Mouse (Mus musculus): ENCODE data around the gene Slc25a26. TPM values are rescaled to one million over a fixed set of nuclear protein-coding genes. Genes with fewer than 3 reads are reported as not detected.

Gene Slc25a26
- polyA plus RNA-seq, 1 experiment from 2014 or later, result 8.6 TPM

- ATAC-seq, result no peak
- no peaks in the 10 kb centered on the region for H3K27me3 ChIP-seq (replicated peaks; ENCODE audit: control insufficient read depth, insufficient read depth, low read length)
- WGBS, result 94% methylated on average over 2 of the region's 2 CpGs
- no peak overlapping the region for H3K27ac ChIP-seq (ENCODE audit: low read length)
- no peaks in the 10 kb centered on the region for H3K4me1 ChIP-seq (replicated peaks; ENCODE audit: control insufficient read depth, insufficient read depth, low read length)
- H3K9ac ChIP-seq (replicated peaks; ENCODE audit: low read depth, low read length), result no peak overlapping the region
- H3K4me2 ChIP-seq (ENCODE audit: low read length), result no peak overlapping the region
- no peaks in the 10 kb centered on the region for H3K9me3 ChIP-seq (ENCODE audit: control insufficient read depth, low read length)
- H3K36me3 ChIP-seq (ENCODE audit: control insufficient read depth, insufficient read depth), result no peaks in the 10 kb centered on the region
- H3K4me3 ChIP-seq (replicated peaks; ENCODE audit: low read length), result no peak overlapping the region
Observed at GRCm38 (mm10) chr6:94565766-94566165, 65.6 kb downstream of the Slc25a26 start.

GRCm38 (mm10) chr6:94568040-94568439, 67.9 kb downstream of the Slc25a26 start:
- H3K4me3 ChIP-seq (replicated peaks; ENCODE audit: low read length), result no peak overlapping the region
- 93% methylated on average over 2 of the region's 2 CpGs for WGBS
- no peaks in the 10 kb centered on the region for H3K9me3 ChIP-seq (ENCODE audit: control insufficient read depth, low read length)
- no peaks in the 10 kb centered on the region for H3K27me3 ChIP-seq (replicated peaks; ENCODE audit: control insufficient read depth, insufficient read depth, low read length)
- H3K9ac ChIP-seq (replicated peaks; ENCODE audit: low read depth, low read length), result no peak overlapping the region
- no peak for ATAC-seq
- H3K27ac ChIP-seq (ENCODE audit: low read length), result no peak overlapping the region
- no peaks in the 10 kb centered on the region for H3K4me1 ChIP-seq (replicated peaks; ENCODE audit: control insufficient read depth, insufficient read depth, low read length)
- H3K36me3 ChIP-seq (ENCODE audit: control insufficient read depth, insufficient read depth), result no peaks in the 10 kb centered on the region
- H3K4me2 ChIP-seq (ENCODE audit: low read length), result no peak overlapping the region

DNA sequence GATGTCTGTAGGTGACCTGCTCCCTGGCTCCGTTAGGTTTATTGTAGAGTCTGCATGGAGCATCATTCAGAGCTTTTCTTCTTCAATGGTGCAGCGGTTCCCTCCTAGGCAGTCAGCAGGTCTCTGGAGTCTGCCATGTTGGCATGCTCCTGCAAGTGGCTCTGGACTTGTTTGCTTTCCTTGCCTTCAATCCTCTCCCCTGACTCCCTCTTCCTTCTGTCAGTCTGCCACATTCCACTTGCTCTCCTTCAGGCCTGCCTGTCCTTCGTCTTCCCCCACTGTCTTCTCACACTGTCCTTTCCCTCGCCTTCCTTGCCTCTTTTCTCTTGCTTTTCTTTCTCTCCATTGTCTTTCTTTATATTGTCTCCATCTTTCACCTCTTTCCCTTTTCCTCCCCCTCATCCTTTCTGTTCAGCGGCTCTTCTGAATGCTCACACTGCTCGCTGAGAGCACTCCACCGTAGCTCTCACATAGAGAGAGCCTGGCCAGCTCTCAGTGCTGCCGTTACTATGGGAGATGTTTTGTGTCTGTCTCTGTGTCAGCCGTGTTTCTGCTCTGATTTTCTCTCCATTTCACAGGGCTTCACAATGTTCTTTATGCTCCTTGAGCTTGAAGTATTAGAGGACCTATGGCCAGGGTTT, 75.5 kb downstream of the Slc25a26 start:
- peak overlapping the region; percentile 30; the same call in 1 of the 2 replicates for H3K9ac ChIP-seq (replicated peaks; ENCODE audit: low read depth, low read length)
- H3K9me3 ChIP-seq (ENCODE audit: control insufficient read depth, low read length), result no peaks in the 10 kb centered on the region
- 0 out of 2 replicates have a peak overlapping the region, but pooled peaks have one; percentile 6 for H3K27ac ChIP-seq (ENCODE audit: low read length)
- no peaks in the 10 kb centered on the region for H3K27me3 ChIP-seq (replicated peaks; ENCODE audit: control insufficient read depth, insufficient read depth, low read length)
- peak overlapping the region; percentile 21 for H3K4me2 ChIP-seq (ENCODE audit: low read length)
- no peak for ATAC-seq
- 24% methylated on average over 9 of the region's 9 CpGs for WGBS
- no peaks in the 10 kb centered on the region for H3K36me3 ChIP-seq (ENCODE audit: control insufficient read depth, insufficient read depth)
- no peak overlapping the region for H3K4me3 ChIP-seq (replicated peaks; ENCODE audit: low read length)
- H3K4me1 ChIP-seq (replicated peaks; ENCODE audit: control insufficient read depth, insufficient read depth, low read length), result peaks cover 15% of the 10 kb centered on the region

DNA sequence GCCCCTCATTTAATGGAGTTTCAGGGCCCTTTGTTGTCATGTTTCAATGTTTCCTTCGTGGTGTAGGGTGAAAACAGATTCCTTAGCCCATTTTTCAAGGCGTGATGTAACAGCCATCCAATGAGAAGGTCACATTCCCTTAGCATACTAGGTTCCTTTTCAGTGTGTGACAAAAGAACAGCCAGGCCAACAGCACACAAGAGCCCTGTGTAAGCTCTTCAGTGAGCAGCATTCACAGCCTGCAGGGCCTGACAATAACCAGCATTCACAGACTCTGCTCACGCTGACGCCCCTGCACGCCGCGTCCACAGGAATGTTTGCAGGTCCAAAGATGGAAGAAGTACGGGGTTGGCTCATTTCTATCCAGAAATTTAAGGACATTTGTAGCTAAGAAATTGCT, 77.9 kb downstream of the Slc25a26 start:
- ATAC-seq, result peak; percentile 89
- no peak overlapping the region for H3K9ac ChIP-seq (replicated peaks; ENCODE audit: low read depth, low read length)
- H3K9me3 ChIP-seq (ENCODE audit: control insufficient read depth, low read length), result no peaks in the 10 kb centered on the region
- WGBS, result 9% methylated on average over 8 of the region's 8 CpGs
- no peak overlapping the region for H3K4me2 ChIP-seq (ENCODE audit: low read length)
- H3K27ac ChIP-seq (ENCODE audit: low read length), result no peak overlapping the region
- peaks cover 15% of the 10 kb centered on the region for H3K4me1 ChIP-seq (replicated peaks; ENCODE audit: control insufficient read depth, insufficient read depth, low read length)
- H3K27me3 ChIP-seq (replicated peaks; ENCODE audit: control insufficient read depth, insufficient read depth, low read length), result no peaks in the 10 kb centered on the region
- H3K36me3 ChIP-seq (ENCODE audit: control insufficient read depth, insufficient read depth), result no peaks in the 10 kb centered on the region
- no peak overlapping the region for H3K4me3 ChIP-seq (replicated peaks; ENCODE audit: low read length)

DNA sequence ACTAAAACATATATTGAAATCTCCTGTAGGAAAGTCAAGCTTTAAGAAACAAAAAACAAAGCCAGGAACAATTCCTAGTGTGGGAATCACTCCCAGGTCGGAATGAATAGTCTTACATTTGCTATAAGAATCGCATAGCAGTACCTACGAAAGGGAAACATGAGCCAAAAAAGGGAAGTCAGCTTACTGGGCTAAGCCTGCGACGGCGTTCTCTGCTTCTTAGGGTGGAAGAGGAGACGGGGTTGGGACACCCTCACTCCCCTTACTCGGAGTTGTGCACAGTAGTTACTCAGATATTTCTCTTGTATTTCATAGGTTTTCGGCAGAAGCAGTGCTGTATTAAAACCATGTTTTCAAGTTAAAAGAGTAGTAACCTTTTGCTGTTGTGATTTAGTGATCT, 81.9 kb downstream of the Slc25a26 start:
- no peak for ATAC-seq
- Histone ChIP-seq H3K9me3 (ENCODE audit: control insufficient read depth, low read length) (no peaks in the 10 kb centered on the region), H3K27ac (ENCODE audit: low read length) (no peak overlapping the region), H3K27me3 (replicated peaks; ENCODE audit: control insufficient read depth, insufficient read depth, low read length) (no peaks in the 10 kb centered on the region), H3K4me3 (replicated peaks; ENCODE audit: low read length) (no peak overlapping the region), H3K4me2 (ENCODE audit: low read length) (no peak overlapping the region), H3K36me3 (ENCODE audit: control insufficient read depth, insufficient read depth) (no peaks in the 10 kb centered on the region), H3K4me1 (replicated peaks; ENCODE audit: control insufficient read depth, insufficient read depth, low read length) (0 out of 2 replicates have a peak, but pooled peaks cover 6% of the 10 kb centered on the region), H3K9ac (replicated peaks; ENCODE audit: low read depth, low read length) (no peak overlapping the region)
- 87% methylated on average over 9 of the region's 9 CpGs for WGBS

DNA sequence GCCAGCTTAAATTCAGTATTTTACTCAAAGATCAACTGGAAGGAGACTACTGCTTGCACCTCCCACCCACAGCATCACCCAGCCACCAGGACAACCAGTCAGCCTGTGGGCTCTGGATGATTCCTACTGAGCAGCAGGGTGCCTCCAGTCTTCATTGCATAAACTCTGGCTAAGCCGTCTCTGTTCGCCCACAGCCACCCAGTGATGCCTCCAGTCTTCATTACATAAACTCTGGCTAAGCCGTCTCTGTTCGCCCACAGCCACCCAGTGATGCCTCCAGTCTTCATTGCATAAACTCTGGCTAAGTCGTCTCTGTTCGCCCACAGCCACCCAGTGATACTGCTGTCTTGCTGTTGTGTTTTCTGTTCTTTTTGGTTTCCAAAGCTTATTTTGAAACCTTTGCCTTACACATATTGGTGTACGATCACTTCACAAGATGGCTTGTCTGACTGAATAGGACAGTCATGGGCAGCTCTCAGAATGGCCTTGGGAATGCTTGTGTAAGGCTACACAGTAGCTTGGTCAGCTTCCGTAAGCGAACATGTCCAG, 84.1 kb downstream of the Slc25a26 start:
- 96% methylated on average over 9 of the region's 9 CpGs for WGBS
- H3K4me2 ChIP-seq (ENCODE audit: low read length), result no peak overlapping the region
- H3K27ac ChIP-seq (ENCODE audit: low read length), result no peak overlapping the region
- no peaks in the 10 kb centered on the region for H3K27me3 ChIP-seq (replicated peaks; ENCODE audit: control insufficient read depth, insufficient read depth, low read length)
- no peaks in the 10 kb centered on the region for H3K36me3 ChIP-seq (ENCODE audit: control insufficient read depth, insufficient read depth)
- no peak overlapping the region for H3K4me3 ChIP-seq (replicated peaks; ENCODE audit: low read length)
- no peaks in the 10 kb centered on the region for H3K4me1 ChIP-seq (replicated peaks; ENCODE audit: control insufficient read depth, insufficient read depth, low read length)
- no peak overlapping the region for H3K9ac ChIP-seq (replicated peaks; ENCODE audit: low read depth, low read length)
- no peaks in the 10 kb centered on the region for H3K9me3 ChIP-seq (ENCODE audit: control insufficient read depth, low read length)
- no peak for ATAC-seq

- ATAC-seq, result no peak
- Histone ChIP-seq H3K4me1 (replicated peaks; ENCODE audit: control insufficient read depth, insufficient read depth, low read length) (no peaks in the 10 kb centered on the region), H3K27ac (ENCODE audit: low read length) (no peak overlapping the region), H3K4me3 (replicated peaks; ENCODE audit: low read length) (no peak overlapping the region), H3K4me2 (ENCODE audit: low read length) (no peak overlapping the region), H3K27me3 (replicated peaks; ENCODE audit: control insufficient read depth, insufficient read depth, low read length) (no peaks in the 10 kb centered on the region), H3K36me3 (ENCODE audit: control insufficient read depth, insufficient read depth) (no peaks in the 10 kb centered on the region), H3K9me3 (ENCODE audit: control insufficient read depth, low read length) (no peaks in the 10 kb centered on the region), H3K9ac (replicated peaks; ENCODE audit: low read depth, low read length) (no peak overlapping the region)
- 85% methylated on average over 4 of the region's 4 CpGs for WGBS
Observed at GRCm38 (mm10) chr6:94584976-94585375, 84.8 kb downstream of the Slc25a26 start.

DNA sequence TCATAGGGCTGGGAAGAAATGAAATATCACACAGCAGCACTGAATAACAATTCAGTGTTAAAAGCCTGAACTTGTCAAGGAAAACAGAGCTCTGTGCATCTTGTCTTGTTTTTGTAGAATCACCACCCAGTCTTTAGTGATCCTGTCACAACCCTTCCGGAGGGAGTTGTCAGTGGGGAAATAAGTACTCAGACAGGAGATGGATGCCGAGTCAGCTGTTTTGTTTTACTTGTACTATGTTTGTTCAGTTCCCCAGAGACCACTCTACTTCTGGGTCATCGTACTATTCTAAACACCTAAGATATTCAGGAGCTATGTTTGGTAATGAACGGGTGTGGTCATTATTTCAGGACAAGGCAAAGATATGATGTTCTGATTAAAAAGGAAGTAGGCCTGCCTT, 88.2 kb downstream of the Slc25a26 start:
- Histone ChIP-seq H3K4me2 (ENCODE audit: low read length) (no peak overlapping the region), H3K9me3 (ENCODE audit: control insufficient read depth, low read length) (no peaks in the 10 kb centered on the region), H3K4me3 (replicated peaks; ENCODE audit: low read length) (no peak overlapping the region), H3K27ac (ENCODE audit: low read length) (no peak overlapping the region), H3K9ac (replicated peaks; ENCODE audit: low read depth, low read length) (no peak overlapping the region), H3K4me1 (replicated peaks; ENCODE audit: control insufficient read depth, insufficient read depth, low read length) (peaks cover 9% of the 10 kb centered on the region), H3K27me3 (replicated peaks; ENCODE audit: control insufficient read depth, insufficient read depth, low read length) (no peaks in the 10 kb centered on the region), H3K36me3 (ENCODE audit: control insufficient read depth, insufficient read depth) (no peaks in the 10 kb centered on the region)
- 89% methylated on average over 4 of the region's 4 CpGs for WGBS
- no peak for ATAC-seq

DNA sequence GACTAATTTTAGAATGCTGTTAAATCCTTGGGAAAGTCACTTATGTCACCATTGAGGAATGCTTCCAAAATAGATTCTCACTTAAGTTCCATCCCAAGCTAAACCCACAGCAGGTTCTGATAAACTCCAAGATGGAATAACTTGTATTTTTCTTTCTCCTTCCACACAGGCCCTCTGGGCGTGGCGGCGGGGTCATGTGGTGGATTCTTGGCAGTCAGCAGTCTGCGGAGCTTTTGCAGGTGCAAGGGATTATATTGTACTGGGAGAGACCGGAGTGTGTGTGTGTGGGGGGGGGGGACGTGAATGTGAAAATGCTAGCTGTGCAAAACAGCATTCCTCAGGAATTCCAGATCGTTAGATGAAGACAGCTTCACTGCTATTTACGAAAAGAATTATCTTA, 92.1 kb downstream of the Slc25a26 start:
- no peak for ATAC-seq
- Histone ChIP-seq H3K4me1 (replicated peaks; ENCODE audit: control insufficient read depth, insufficient read depth, low read length) (peaks cover 17% of the 10 kb centered on the region), H3K9ac (replicated peaks; ENCODE audit: low read depth, low read length) (no peak overlapping the region), H3K4me3 (replicated peaks; ENCODE audit: low read length) (no peak overlapping the region), H3K9me3 (ENCODE audit: control insufficient read depth, low read length) (no peaks in the 10 kb centered on the region), H3K4me2 (ENCODE audit: low read length) (peak overlapping the region; percentile 19; the same call in 1 of the 2 replicates), H3K27me3 (replicated peaks; ENCODE audit: control insufficient read depth, insufficient read depth, low read length) (no peaks in the 10 kb centered on the region), H3K36me3 (ENCODE audit: control insufficient read depth, insufficient read depth) (no peaks in the 10 kb centered on the region), H3K27ac (ENCODE audit: low read length) (no peak overlapping the region)
- WGBS, result 20% methylated on average over 8 of the region's 8 CpGs
